ENCODE assay signal across 9 mouse cellular contexts in genomic region chr3:37586731-37587578, GRCm38 (mm10). TPM values are rescaled to one million over a fixed set of nuclear protein-coding genes. Genes with fewer than 3 reads are reported as not detected.
DNase-seq lines count a peak whose midpoint lies in the region; ATAC-seq and TF ChIP-seq lines count a peak whose summit lies in the region.
"Had no signal": no experiment of that assay in that cellular context is flagged by ENCODE, and none has a peak within 500 bp of the region (broad histone marks: within the 10 kb centered on the region; RNA-seq: fewer than 3 reads in every experiment).

No protein-coding gene starts in this region.

- H3K4me1 ChIP-seq in ES-Bruce4 (ENCODE audit: control insufficient read depth, insufficient read depth, low read length), result peaks cover 2% of the 10 kb centered on the region

- H3K4me3 ChIP-seq in ES-Bruce4 (ENCODE audit: low read depth, low read length), result peak overlapping the region; percentile 23; the same call in 1 of the 2 replicates

- no peak overlapping the region for H3K27ac ChIP-seq in ES-Bruce4 (ENCODE audit: insufficient read depth, low read length)
- H3K27ac ChIP-seq: macrophage had no signal

- DNase-seq in fibroblast of lung, adult 2 months (ENCODE audit: low read depth), result peak; percentile 2
- DNase-seq in hindlimb bud, embryonic 11.5 days (ENCODE audit: extremely low spot score, low read depth, low spot score), result peak; percentile 41
- peak; percentile 20 for DNase-seq in lung, postnatal 36 days
- DNase-seq in adrenal gland, adult 18-20 months (ENCODE audit: low spot score in 2 of 2), result no peak
- DNase-seq in frontal cortex, postnatal 25 days (ENCODE audit: low spot score in 2 of 2), result no peak
- no peak for DNase-seq in frontal cortex, postnatal 10 days (ENCODE audit: low spot score in 2 of 2)

- H3K36me3 ChIP-seq in ES-Bruce4 (ENCODE audit: control insufficient read depth, insufficient read depth, low read length, poor library complexity, severe bottlenecking), result no peaks in the 10 kb centered on the region

- no peak for TF ChIP-seq CTCF in ES-Bruce4 (IDR thresholded peaks at IDR 0.05; ENCODE audit: low read depth, low read length)

- no peaks in the 10 kb centered on the region for H3K27me3 ChIP-seq in ES-Bruce4 (ENCODE audit: control insufficient read depth, insufficient read depth, low read length, poor library complexity, severe bottlenecking)

- no peaks in the 10 kb centered on the region for H3K9me3 ChIP-seq in ES-Bruce4 (replicated peaks; ENCODE audit: control insufficient read depth, insufficient read depth, low read length, poor library complexity, severe bottlenecking)

- H3K9ac ChIP-seq in ES-Bruce4 (ENCODE audit: low read depth, poor library complexity, severe bottlenecking), result peak overlapping the region; percentile 60

- no peak for ATAC-seq in erythroid progenitor cell, adult 5-6 weeks (replicated peaks; ENCODE audit: low FRiP score, poor library complexity, severe bottlenecking)

- TF ChIP-seq EP300 in ES-Bruce4 (IDR thresholded peaks at IDR 0.05; ENCODE audit: insufficient read depth, low read depth, low read length), result no peak

- TF ChIP-seq POLR2A in ES-Bruce4 (IDR thresholded peaks at IDR 0.05; ENCODE audit: insufficient read depth, low read length), result no peak

RNA-seq across cellular contexts. Expression of gene Spry1, which starts 52.8 kb away (rescaled TPM):
- 30.1 and 30.5 TPM in 2 replicates for polyA plus RNA-seq in ES-Bruce4 (2011; ENCODE audit: insufficient read depth, insufficient read length, low read depth, missing spikeins)
- 10 to 100 TPM; 20.4 to 24.4 TPM for total RNA-seq in adrenal gland, adult 18-20 months (2021)
- total RNA-seq in erythroid progenitor cell, adult 5-6 weeks (2015; ENCODE audit: low replicate concordance), result 1.1 and 2.1 TPM in 2 replicates
- not detected in 2 replicates for total RNA-seq in erythroid progenitor cell, adult 5-6 weeks (2017; ENCODE audit: low replicate concordance)

Comparison
In these comparisons a context has a peak if more than half of its experiments do, and no peak if none do; other contexts are left out.
1. DNase-seq: peak in fibroblast of lung, adult 2 months (single experiment), hindlimb bud, embryonic 11.5 days (single experiment) and lung, postnatal 36 days (single experiment); none in adrenal gland, adult 18-20 months (0 of 2), frontal cortex, postnatal 25 days (0 of 2) and frontal cortex, postnatal 10 days (0 of 2).
2. RNA of gene Spry1, which starts 52.8 kb away (total RNA-seq): 20.4 to 24.4 TPM in adrenal gland, adult 18-20 months; 1.1 to 2.1 TPM in erythroid progenitor cell, adult 5-6 weeks; every median in the first group is over 4 times any median in the second.